Mouse (Mus musculus) heart, postnatal 0 days (tissue): ENCODE data around the gene Gpatch2.

Experiments
- CTCF ChIP-seq: IDR thresholded peaks from 2 replicates; pipeline ENCODE4 v1.5.1; 2016; ENCODE audit warnings: antibody characterized with exemption, control low read depth, low read depth
- EP300 ChIP-seq: IDR thresholded peaks from 2 replicates; pipeline ENCODE4 v1.6.1; 2016; ENCODE audit warnings: antibody characterized with exemption, low read depth

- TF ChIP-seq CTCF (no peak), EP300 (no peak)
Observed at GRCm38 (mm10) chr1:187315821-187316220, 100.5 kb downstream of the Gpatch2 start.
